Mouse (Mus musculus): ENCODE results near the gene Gnat2.

DNA sequence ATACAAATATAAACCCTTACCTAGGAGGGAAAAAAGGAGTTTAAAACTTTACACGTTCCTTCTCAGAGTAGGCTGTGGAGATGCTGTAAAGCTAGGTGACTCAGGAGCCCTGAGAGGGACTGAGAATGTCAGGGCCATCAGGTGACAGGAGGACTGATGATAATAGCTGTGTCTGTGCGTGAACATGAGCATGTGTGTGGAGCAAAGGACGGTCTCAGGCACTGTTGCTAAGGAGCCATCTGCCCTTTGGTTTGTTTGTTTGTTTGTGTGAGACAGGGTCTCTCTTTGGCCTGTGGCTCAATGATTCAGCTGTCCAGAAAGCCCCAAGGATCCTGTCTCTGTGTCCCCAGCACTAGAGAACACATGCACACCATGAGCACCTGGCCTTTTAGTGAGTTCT, 28.5 kb downstream of the Gnat2 start:
- TF ChIP-seq CTCF (IDR thresholded peaks at IDR 0.05; ENCODE audit: control insufficient read depth, insufficient read depth, insufficient replicate concordance, low read depth, low read length) (no peak), POLR2A (IDR thresholded peaks at IDR 0.05; ENCODE audit: control insufficient read depth, low read depth, low read length) (no peak)
